Mouse (Mus musculus) layer of hippocampus, adult 9-11 months (tissue): ENCODE data around the gene Agrp.
"Not testable (repeated sequence)": the region's sequence is repeated elsewhere in the genome, so short reads cannot be mapped to it uniquely, and the experiment has no call there.

Source experiments
- DNase-seq: peaks from one replicate; pipeline ENCODE4 v3.0.0; 2022

Agrp gene

DNA sequence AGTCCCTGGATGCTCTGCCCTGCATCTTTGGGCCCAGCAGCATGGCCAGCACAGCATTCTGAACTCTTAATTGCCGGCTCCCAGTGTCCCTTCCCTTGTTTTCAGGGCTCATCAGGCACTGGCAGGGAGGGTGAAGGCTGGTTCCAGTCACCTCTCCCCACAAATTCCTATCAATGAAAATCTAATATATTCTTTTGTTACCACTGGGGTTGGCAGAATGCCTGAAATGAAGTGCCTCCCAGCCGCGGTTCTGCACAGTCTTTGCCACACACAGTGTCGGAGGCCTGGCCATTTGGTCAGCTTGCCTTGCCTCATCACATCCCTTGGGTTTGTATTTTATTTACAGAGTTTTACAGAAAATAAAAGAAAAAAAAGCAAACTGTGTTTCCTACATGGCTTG is 15.4 kb downstream of the Agrp start:
- DNase-seq, result no peak

DNA sequence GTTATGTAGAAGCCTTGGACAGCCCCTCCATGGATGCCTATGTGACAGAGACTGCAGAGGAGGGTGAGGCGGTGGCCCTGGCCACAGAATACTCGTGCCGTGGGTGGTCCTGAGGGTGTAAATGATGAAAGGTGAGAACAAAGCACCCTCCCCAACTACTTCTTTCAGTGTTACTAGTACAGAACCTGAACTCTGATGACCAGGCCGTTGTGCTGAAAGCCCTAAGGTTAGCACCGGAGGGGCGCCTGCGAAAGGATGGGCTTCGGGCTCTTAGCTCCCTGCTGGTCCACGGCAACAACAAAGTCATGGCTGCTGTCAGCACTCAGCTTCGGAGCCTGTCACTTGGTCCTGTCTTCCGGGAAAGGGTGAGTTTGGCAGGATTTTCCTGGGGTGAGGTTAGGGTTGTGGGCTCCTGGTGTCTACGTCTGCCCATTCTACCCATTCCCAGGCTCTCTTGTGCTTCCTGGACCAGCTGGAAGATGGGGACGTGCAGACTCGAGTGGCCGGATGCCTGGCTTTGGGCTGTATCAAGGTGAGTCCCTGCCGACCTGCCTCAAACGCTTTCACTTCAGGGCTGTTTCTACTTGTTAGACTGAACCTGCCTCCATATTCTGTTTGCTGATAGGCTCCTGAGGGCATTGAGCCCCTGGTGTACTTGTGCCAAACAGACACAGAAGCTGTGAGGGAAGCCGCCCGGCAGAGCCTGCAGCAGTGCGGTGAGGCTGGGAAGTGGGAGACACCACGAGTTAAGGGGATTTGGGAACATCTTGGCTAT is 16.1 kb downstream of the Agrp start:
- no peak for DNase-seq

DNA sequence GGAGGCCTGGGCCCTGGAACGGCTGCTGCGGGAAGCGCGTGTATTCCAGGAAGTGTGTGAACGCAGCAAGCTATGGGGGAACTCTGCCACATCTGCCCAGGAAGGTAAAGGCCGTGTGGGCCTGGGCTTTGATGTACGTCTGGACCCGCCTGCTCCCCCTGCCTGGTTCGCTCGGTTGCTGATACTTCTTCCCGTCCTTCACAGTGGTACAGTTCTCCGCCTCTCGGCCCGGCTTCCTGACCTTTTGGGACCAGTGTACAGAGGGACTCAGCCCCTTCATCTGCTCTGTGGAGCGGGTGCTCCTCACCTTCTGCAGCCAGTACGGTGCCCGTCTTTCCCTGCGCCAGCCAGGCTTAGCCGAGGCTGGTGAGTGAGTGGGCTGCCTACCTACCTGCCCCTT is 17.0 kb downstream of the Agrp start:
- DNase-seq, result no peak

DNA sequence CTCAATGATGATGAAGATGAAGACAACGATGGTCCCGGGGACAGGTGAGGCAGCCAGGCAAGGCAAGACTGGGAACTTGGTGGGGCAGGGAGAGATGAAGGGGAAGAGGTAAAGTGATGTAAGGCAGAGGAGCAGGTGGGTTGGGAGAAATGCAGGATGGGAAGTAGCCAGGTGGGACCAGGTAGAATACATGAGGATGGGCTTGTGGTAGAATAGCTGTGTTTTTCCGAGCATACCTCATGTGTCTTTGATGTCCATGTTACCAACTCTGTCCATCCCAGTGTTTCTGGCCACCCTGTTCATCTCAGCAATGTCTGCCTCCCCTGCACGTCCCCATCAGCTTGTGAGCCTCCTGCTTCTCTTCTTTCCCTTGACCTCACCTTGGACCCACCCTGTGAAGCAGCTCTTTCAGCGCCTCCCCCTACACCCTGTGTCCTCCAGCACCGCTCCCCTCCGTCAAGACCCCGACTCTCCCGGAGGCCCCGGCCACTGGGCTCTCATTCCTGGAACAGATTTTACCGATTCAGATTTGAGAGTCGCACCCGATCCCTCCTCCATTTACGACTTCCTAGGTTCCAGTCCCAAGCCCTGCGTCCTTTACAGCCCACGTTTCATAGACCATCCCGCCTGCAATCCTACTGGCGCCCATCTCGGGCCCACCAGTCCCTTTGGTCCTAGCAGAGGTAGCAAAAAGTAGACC is 18.2 kb downstream of the Agrp start:
- DNase-seq, result no peak

DNA sequence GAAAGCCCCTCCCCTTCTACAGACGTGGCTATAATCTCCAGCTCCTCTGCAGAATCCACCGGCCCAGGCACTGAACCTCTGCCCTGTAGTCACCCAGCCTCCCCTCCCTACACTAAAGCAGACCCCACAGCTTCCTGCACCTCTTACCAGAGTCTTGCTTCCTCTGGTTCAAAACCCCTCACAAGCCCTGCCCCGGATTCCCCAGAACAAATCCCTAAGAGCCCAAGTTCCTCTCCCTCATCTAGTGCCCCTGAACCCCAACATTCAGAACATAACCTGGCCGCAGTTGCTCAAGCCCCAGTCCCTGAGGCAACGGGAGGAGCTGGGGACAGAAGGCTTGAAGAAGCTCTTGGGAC is 18.9 kb downstream of the Agrp start:
- no peak for DNase-seq

DNA sequence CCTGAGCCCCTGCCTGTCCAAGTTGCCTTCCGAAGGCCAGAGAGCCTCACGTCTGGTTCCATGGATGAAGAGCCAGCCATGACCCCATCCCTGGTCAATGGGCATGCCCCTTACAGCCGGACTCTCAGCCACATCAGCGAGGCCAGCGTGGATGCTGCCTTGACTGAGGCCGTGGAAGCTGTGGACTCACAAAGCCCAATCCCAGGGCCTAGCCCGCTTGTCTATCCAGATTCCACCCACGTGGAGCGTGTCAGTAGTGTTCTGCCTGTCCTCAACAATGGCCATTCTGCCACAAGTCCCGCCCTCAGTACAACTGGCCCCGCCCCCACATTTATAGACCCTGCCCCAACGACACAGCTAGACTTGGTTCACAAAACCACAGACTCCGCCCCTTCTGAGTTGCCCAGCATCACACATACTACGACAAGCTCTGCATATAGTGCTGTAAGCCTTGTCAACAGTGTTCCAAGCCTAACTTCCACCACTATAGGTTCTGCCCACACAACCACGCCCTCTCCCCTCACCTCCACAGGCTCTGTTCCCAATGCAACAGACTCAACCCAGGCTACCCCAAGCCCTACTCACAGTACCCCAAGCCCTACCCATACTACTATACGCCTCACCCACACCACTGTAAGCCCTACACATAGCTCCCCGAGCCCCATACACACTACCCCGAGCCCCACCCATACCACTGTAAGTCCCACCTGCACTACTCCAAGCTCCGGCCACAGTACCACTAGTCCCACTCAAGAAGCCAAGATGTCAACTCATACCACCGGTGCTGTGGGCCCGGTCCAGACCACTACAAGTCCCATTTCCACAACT is 19.5 kb downstream of the Agrp start:
- DNase-seq, result no peak

DNA sequence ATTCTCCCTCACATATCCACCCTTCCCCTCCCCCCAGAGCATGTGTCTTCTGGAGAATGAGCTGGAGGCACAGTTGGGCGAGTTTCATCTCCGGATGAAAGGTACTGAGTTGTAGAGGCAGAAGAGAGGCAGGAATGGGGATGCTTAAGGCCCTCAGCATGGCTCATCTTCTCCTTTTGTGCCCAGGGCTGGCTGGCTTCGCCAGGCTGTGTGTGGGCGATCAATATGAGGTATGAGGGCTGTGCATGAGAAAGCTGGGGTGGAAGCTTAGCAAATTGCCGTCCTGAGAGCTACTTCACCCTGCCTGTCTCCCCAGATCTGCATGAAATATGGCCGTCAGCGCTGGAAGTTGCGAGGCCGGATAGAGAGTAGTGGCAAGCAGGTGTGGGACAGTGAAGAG is 21.3 kb downstream of the Agrp start:
- DNase-seq, result peak; percentile 84

DNA sequence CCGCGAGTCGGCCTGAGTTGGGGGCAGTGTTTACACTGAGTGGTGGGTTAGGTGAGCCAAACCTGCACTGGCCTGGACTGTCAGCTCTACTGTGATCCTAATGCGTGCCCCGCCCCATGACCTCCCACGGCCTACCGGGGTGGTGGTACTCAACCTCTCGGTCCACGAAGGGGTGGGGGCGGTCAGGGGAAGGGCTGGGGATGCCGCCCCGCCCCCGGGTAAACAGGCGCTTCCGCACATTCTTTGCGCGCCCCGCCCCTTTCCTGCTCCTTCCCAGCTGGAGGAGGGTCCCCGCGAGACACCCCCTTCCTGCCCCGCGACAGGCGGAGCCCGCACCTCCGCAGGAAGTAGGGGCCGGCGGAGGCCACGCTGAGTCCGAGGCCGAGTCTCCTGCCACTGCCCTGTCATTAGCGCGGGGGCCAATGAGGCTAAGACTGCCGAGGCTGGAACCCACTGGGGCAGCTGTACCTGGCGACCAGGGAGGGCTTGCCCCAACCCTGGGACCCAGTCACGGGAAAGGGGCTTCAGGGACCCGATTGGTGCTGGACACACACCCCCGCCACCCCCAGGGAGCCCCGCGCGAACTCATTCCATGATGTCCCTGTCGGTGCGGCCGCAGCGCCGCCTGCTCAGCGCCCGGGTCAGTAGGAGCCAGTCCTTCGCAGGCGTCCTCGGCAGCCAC is 23.2 kb downstream of the Agrp start:
- DNase-seq, result no peak

DNA sequence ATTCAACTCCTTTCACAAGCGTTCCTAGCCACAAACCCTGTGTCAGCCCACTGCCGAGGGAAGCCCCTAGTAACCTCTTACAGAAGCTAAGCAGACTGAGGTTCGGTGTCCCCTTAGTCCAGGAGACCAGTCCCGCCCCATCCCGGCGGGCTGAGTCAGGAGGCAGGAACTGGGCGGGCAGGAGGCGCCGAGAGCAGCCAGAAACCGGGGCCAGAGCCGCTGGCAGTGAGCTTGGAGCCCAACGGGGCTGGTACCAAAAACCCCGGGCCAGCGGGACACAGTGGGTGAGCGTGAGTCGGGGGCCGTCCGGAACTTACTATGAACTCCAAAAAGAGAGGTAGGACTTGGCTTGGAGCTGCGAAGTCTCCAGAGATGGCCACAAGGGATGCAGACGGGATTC is 24.2 kb downstream of the Agrp start:
- DNase-seq, result no peak

DNA sequence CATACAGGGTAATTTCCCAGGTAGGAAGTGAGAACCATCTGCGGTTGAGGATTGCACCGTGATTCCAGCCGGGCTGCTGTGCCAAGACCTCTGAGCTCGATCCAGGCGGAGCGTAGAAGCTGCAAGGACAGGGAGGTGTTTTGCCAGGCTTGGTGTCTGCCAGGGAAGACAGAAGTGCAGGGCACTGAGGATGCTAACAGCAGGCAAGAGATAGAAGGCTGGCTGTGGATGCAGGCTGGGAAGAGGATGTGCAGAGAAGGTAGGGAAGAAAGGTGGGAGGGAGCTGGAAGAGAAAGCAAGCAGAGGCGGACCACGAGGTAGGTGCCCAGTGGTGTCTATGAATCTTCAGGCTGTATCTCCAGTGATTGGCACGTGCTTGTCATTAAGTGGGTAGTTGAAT is 25.4 kb downstream of the Agrp start:
- DNase-seq, result no peak

DNA sequence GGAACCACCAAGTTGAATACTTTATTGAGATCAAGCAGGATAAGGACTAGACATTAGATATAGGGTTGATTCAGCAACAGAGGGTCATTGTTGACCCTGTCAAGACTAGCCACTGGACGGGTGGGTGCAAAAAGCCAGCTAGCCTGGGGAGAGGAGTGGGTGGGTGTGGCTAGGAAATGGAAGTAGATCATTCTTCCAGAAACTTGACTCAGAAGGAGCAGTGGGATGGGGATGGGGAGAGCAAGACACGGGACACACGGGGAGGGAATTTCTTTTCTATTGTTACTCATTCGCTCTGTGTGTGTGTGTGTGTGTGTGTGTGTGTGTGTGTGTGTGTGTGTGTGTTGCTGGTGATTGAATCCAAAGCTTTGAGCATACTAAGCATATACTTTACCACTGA is 27.4 kb downstream of the Agrp start:
- no peak for DNase-seq

DNA sequence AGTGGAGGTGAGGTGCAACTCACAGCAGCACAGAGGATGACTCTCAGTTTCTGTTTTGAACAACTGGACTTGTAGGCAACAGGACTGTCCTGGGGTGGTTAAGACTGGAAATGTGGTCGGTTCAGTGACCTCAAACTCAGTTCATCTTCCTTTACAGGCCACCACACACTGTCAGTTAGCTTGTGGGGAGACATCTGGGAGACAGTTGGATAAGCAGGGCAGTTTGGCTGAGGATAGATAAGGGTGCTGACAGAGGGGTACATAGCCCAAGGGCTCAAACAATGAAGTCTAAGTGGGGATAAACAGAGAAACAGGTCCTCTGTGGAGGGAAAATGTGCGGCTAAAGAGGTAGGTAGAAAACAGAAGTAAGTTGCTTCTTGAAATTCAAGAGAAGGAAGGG is 27.8 kb downstream of the Agrp start:
- no peak for DNase-seq

DNA sequence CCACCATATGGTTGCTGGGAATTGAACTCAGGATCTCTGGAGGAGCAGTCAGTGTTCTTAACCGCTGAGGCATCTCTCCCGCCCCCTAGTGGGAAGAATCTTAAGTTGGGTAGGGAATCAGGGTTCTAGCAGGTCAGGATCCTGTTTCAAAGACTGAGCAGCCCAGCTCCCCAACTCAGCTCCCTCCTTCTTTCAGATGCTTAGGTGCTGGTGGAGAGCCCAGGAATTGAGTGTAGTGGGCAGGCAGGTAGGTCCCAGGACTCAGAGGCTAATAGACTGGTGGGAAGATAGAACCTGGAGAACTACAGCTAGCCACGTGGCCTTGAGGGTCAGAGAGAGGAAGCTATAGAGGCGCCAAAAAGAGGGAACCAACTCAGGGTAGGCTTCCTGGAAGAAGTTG is 29.5 kb downstream of the Agrp start:
- no peak for DNase-seq

DNA sequence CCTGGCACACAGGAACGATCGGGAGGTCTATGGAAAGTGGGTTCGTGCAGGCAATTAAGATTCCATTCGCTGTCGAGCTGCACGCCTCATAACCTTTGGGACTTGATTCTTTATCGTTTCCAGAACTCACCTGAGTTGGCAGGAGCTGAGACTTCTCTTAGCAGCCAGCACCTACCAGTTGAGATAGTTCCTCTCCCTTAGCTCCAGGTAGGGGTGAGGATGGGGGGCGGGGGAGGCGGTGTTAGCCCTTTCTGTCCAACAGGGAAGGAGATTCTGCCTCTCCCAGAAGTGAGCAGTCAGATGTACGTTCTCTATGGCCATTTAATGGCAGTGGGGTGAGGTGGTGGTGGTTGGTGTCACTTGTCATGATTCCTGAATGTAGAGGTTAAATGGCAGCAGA is 30.1 kb downstream of the Agrp start:
- no peak for DNase-seq

DNA sequence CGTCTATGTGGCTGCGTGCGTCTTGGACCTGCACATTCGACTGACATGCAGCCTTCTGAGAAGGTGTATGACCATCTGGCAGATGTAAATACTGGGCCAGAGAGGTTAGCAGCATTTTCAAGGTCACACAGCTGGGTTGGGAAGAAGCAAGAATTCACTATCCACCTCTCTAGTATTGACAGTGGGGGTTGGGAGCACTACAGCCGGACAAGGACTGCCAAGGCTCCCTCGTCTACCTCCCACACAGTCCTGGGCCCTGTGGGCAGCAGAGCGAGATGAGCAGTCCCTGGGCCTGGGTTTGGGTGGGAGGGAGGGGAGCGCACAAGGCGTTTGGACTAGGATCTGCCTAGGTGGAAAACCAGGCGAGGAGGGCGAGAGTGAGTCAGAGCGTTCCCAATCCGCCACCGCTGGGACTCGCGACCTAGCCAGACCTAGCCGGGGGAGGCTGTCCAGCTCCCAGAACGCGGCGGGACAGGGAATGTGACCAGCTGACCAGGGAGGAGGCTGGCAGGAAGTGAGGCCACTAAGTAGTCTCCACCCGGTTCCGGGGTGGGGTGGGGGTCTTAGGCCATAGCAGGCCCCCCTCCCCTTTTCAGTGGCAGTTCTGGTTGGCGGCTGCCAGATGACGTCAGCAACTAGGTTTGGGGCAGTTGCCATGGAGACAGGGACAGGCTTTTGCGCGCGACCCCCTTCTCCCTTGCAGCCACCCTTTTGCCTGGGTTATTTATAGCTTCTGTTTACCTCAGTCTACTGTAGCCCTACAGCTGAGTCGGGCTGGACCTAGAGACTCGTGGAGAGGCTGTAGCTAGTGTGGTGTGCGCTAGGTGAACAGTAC is 30.8 kb downstream of the Agrp start:
- peak; percentile 88 for DNase-seq

DNA sequence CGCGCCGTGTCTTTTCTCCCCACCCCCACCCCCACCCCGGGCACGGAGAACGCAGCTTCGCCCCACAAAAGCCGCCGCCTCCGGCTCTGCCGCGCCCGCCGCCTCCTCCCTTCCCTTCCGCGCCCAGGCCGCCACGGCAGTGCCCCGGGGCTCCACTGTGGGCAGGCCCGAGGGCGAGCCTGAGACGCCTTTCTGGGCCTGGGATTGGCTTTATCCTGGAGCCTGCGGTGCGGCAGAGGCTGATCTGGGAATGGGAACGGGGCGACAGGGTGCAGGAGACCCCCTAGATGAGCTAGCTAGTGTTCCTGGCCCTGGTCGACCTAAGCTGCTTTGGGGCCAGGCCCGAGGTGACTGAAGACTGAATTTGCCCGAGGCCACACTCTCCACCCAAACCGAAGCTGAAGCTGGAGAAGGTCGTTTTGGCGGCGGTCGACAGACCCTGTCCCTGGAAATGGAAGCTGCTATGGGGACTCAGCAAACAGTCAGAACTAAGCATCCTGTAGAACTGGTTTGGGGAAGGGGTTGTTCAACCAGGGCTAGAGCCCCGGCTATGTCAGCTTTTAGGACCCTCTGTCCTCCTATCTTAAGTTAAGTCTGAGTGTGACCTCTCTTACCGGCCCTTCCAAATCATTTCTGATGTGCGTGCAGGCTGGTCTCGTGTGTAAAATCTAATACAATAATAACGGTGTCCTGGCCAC is 31.6 kb downstream of the Agrp start:
- no peak for DNase-seq

DNA sequence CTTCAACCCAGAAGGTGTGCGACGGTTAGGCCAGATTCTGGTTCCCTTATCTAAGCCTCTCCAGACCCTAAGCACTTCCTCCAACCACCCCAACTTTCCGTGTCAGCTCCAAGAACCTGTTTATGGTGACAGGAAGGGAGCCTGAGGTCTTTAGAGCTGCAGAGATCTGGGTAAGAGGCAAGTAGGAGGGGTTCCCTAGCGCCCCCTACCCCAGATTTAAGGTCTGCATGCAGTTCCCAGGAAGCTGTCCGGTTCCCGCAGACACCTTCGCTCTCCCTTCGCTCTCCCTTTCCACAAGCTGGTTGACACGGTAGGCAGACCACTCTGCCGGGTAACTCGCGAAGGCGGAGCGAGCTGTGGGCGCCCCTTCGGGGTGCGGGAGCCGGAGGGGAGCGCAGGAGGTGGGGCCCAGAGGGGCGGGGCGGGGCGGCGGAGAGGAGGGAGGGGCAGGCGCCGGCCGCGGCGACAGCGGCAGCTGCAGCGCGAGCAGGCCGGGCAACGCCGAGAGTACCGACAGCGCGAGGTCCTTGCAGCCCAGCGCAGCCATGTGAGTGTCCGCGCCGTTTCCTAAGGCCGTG is 32.3 kb downstream of the Agrp start, which contains the start of gene Ripor1:
Gene Ripor1 (plus strand): TSS at position 452 of the 578 bp plus-strand sequence.
- DNase-seq, result peak; percentile 67

DNA sequence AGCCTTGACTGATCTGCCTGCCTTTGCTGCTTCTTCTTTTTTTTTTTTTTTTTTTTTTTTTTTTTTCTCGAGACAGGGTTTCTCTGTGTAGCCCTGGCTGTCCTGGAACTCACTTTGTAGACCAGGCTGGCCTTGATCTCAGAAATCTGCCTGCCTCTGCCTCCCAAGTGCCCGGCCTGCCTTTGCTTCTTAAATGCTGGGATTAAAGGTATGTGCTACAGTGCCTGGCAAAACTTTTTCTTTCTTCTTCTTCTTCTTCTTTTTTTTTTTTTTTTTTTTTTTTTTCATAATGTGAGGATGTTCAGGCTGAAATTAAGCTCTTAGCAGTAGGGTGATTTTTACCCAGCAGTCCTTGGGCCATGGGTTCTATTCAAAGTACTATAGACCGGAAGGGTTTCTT is 34.7 kb downstream of the Agrp start:
- DNase-seq, result not testable (repeated sequence)

DNA sequence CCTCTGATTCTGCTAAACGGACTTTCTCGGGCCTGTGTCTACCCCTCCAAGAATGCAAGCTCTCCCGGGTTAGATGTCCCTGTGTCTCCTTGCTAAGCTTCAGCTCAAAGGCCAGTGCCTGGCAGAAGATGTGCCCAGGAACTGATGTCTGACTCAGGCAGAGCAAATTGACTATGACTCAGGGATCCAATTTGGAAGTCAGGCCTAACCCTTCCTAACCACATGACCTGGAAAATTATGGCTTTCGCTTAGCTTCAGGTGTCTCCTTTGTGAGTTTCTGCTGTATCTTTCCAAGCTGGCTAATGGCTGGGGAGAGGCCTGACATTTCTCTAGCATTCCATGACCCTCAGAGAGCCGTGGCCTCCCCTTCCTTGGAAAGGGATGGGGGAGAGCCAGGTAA is 35.9 kb downstream of the Agrp start:
- no peak for DNase-seq

DNA sequence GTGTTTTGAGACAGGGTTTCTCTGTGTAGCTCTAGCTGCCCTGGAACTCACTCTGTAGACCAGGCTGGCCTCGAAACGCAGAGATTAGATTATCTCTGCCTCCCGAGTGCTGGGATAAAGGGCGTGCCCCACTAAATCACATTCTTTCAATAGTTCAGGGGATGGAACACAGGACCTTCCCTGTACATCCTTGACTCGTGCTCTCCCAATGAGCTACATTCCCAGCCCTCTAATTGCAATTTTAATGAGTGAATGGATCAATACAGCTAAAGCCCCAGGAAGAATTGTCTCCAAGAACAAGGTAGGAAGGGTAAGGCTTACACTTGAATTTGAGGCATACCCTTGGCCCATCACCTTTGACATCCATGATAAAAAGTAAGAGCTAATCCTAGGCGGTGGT is 38.4 kb downstream of the Agrp start:
- DNase-seq, result no peak

DNA sequence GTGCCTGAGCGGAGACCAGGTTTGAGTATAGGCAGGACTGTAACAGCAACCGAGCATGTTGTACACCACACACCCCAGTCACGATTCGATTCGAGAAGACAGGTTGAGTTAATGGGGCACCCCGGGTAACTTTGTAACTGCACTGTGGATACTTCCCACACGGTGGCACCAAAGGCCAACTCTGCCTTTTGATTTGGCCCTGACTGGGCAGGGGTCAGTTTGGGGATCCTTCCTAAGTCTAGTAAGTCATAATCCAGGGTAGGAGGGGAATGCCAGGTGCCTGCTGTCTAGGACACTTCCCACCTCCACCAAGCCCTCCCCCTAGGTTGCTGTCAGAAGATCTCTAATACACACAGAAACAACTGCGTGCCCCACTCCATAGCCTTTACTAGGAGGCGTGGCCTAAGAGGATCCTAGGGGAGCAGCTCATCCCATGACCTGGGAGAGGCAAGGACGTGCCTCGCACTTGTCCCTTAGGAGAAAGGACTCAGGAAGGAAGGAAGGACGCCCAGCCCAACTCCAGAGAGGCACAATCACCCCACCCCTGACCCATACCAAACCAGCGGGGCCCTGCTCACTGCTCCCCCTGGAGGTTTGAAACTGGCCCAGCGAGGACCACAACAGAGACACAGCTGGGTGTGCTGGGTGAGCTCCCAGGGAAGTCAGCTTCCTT is 40.7 kb downstream of the Agrp start:
- no peak for DNase-seq
